Mouse (Mus musculus) hindbrain, embryonic 13.5 days (tissue): ENCODE measurements around the gene Cry2. TPM values are rescaled to one million over a fixed set of nuclear protein-coding genes. Genes with fewer than 3 reads are reported as not detected.

Experiments used
- ATAC-seq: fragments of 200-750 bp; cut with Nextera tagmentation; 2 replicates; pipeline ENCODE4 v1.8.0; 2017; ENCODE audit warnings: moderate TSS enrichment; ENCODE audit not compliant: low FRiP score
- H3K27ac ChIP-seq: fragments of 300-500 bp; sonication (generic); 2 replicates; pipeline ENCODE4 v1.5.1; 2015; ENCODE audit warnings: inconsistent platforms, mild to moderate bottlenecking, moderate library complexity
- H3K27me3 ChIP-seq: fragments of 300-500 bp; sonication (generic); 2 replicates; pipeline ENCODE4 v1.6.1; 2015; ENCODE audit warnings: mild to moderate bottlenecking, inconsistent platforms
- H3K36me3 ChIP-seq: fragments of 300-500 bp; sonication (generic); 2 replicates; pipeline ENCODE4 v1.6.1; 2015; ENCODE audit warnings: mild to moderate bottlenecking, inconsistent platforms
- H3K4me1 ChIP-seq: fragments of 300-500 bp; sonication (generic); replicated peaks from 2 replicates; pipeline ENCODE4 v1.6.1; 2015; ENCODE audit warnings: inconsistent platforms
- H3K4me2 ChIP-seq: fragments of 300-500 bp; sonication (generic); 2 replicates; pipeline ENCODE4 v1.6.1; 2015; ENCODE audit warnings: inconsistent platforms, mild to moderate bottlenecking, moderate library complexity
- H3K4me3 ChIP-seq: fragments of 300-500 bp; sonication (generic); 2 replicates; pipeline ENCODE4 v1.5.1; 2015; ENCODE audit warnings: mild to moderate bottlenecking, inconsistent platforms
- H3K9ac ChIP-seq: fragments of 300-500 bp; sonication (generic); 2 replicates; pipeline ENCODE4 v1.6.1; 2015; ENCODE audit warnings: mild to moderate bottlenecking, inconsistent platforms
- H3K9me3 ChIP-seq: fragments of 300-500 bp; sonication (generic); 2 replicates; pipeline ENCODE4 v1.6.1; 2016; ENCODE audit warnings: inconsistent platforms
- WGBS: fragments of 180-500 bp; shearing (Covaris S2); methylation state at CpG from one replicate; pipeline ENCODE4 v1.1.7; 2015; 5-methylcytosine and 5-hydroxymethylcytosine counted together
- polyA plus RNA-seq: library from polyadenylated mRNA; unstranded; fragments of >200 nt; fragmentation: Nextera tagmentation; extraction: Ambion mirVana; gene quantifications from 2 replicates; pipeline ENCODE4 v1.2.1, GENCODE M21; 2015

Gene Cry2
- polyA plus RNA-seq, 1 experiment from 2014 or later = 36.8 TPM

DNA sequence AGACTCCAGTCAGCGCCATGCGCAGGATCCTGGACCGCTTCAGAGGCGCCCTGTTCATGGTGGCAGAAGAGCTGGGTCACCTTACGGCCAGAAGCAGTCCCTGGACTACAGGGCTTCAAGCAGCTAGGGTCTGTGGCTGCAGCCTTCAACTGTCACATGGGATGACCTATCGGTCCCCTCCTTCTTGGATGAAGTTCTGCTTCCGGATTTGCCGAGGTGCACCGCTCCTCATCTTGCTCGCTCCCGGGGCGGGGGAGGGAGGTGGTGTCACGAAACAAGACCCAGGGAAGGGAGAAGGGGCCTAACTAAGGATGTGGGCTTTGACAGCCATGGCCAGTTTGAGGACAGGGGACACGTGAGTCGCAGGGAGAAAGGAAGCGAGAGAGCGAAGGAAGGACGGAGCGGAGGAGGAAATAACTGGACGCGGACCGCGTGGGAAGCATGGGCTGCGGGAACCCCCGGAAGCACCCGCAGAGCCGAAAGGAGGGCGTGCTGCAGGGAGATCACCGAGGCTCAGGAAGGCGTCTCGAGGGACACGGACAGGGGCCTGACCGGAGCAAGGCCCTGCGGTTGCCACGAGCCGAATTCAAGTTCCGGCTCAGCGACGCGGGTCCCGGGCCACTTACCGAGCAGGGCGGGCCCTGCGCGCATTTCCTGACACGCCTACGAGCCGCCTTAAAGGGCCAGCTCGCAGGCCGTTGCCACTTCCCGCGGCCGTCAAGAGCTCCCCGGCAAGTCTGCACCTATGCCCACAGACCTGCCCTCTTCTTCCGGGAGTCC is 25.5 kb upstream of the Cry2 start:
- Histone ChIP-seq H3K4me2 (peak overlapping the region; percentile 96), H3K27ac (peak overlapping the region; percentile 74), H3K9me3 (no peaks in the 10 kb centered on the region), H3K27me3 (peaks cover 29% of the 10 kb centered on the region), H3K4me1 (peaks cover 50% of the 10 kb centered on the region), H3K36me3 (peaks cover 5% of the 10 kb centered on the region), H3K4me3 (peak overlapping the region; percentile 67), H3K9ac (peak overlapping the region; percentile 80)
- WGBS = under 1% methylated on average over 52 of the region's 55 CpGs
- peak; percentile 88 for ATAC-seq

DNA sequence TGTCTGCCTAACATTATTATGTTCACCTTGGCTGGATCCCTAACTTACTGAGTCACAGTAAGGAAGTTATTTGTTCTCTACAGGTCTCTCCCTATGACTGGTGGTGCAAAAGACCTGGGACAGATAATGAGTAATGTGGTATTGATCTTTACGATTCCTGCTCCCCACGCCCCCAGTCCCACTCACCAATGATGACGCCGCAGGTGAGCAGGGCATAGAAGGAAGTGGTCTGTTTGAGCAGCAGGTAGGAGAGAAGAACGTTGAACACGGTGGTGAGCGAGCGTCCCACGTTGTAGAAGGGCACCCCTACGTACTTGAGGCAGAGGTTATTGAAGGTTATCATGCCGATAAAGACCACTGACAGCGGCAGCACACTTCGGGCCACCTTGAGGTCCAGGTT is 24.6 kb upstream of the Cry2 start:
- 75% methylated on average over 13 of the region's 13 CpGs for WGBS
- Histone ChIP-seq H3K4me1 (peaks cover 50% of the 10 kb centered on the region), H3K36me3 (peaks cover 14% of the 10 kb centered on the region), H3K4me3 (peak overlapping the region; percentile 67), H3K27ac (no peak overlapping the region), H3K9me3 (no peaks in the 10 kb centered on the region), H3K4me2 (peak overlapping the region; percentile 96), H3K9ac (peak overlapping the region; percentile 80), H3K27me3 (peaks cover 29% of the 10 kb centered on the region)
- ATAC-seq = no peak

DNA sequence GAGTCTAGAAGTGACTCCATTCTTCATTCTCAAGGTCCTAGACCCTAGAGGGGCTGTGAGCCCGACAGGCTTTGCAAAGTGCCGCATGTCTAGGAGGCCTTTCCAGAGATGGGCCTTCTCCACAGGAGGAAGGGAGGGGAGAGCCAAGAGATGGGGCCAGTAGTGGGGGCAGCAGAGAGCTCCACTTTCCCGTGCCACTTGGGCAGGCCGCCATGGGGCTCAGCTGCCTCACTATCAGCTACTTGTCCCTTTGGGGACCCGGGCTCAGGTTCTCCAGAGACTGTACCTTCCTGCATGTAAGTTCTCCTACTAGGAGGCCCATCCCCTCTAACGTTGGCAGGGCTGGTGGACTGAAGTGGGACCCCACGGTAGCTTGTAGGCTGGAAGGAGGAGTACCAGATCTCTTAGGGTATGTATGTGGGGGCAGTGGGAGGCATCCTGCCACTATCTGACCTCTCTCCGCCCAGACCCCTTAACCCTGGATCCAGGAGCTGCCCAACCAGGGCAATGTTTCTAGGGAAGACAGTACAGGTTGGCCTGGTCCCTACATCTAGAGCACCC is 23.2 kb upstream of the Cry2 start:
- Histone ChIP-seq H3K27ac (no peak overlapping the region), H3K4me3 (0 out of 2 replicates have a peak overlapping the region, but pooled peaks have one; percentile 5), H3K36me3 (peaks cover 26% of the 10 kb centered on the region), H3K4me1 (peaks cover 50% of the 10 kb centered on the region), H3K4me2 (peak overlapping the region; percentile 96), H3K9ac (peak overlapping the region; percentile 26), H3K9me3 (no peaks in the 10 kb centered on the region), H3K27me3 (peaks cover 20% of the 10 kb centered on the region)
- 76% methylated on average over 8 of the region's 8 CpGs for WGBS
- ATAC-seq = no peak

DNA sequence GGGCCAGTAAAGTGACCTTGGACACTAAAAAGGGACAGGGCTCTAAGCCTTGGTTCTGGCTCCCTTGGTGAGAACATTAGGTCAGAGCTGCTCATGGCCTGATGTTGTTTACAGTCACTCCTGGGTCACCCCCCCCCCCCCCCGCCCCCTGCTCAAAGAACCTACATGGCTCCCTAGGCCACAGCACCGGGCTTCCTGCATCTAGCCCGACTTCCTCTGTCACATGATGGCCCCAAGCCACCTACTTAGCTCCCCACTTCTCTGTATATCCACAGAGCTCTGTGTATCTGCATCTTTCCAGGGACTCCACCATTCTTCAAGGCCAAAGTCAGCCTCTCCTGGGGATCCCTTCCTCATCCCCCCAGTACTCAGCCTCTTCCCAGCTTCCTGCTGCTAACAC is 21.9 kb upstream of the Cry2 start:
- ATAC-seq = no peak
- 33% methylated on average over 2 of the region's 3 CpGs for WGBS
- no peak overlapping the region for H3K4me2 ChIP-seq
- H3K9me3 ChIP-seq = no peaks in the 10 kb centered on the region
- H3K27ac ChIP-seq = no peak overlapping the region
- peak overlapping the region; percentile 35; the same call in 1 of the 2 replicates for H3K9ac ChIP-seq
- H3K4me3 ChIP-seq = no peak overlapping the region
- H3K27me3 ChIP-seq = peaks cover 7% of the 10 kb centered on the region
- peaks cover 50% of the 10 kb centered on the region for H3K4me1 ChIP-seq
- H3K36me3 ChIP-seq = peaks cover 26% of the 10 kb centered on the region

DNA sequence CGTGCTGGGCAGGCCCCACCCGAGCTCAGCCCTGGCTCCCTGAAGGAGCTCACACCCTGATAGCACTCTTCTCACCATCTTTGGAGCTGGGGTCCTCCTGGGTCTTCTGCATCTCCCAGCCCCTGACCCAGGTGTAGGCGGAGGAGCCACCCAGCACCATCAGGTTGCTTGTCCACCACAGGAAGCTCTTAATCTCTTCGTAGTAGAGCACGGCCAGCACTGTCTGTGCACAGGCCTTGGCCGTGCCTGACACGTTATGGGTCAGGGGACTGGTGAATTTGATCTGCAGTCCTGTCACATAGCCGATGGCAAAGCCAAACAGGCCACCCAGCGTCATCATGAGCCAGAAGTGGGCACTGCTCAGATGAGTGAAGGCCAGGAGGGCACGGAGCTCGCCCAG is 20.3 kb upstream of the Cry2 start:
- Histone ChIP-seq H3K4me1 (peaks cover 42% of the 10 kb centered on the region), H3K4me3 (no peak overlapping the region), H3K9ac (no peak overlapping the region), H3K4me2 (no peak overlapping the region), H3K27me3 (no peaks in the 10 kb centered on the region), H3K36me3 (peaks cover 26% of the 10 kb centered on the region), H3K9me3 (no peaks in the 10 kb centered on the region), H3K27ac (no peak overlapping the region)
- no peak for ATAC-seq
- 93% methylated on average over 11 of the region's 11 CpGs for WGBS

DNA sequence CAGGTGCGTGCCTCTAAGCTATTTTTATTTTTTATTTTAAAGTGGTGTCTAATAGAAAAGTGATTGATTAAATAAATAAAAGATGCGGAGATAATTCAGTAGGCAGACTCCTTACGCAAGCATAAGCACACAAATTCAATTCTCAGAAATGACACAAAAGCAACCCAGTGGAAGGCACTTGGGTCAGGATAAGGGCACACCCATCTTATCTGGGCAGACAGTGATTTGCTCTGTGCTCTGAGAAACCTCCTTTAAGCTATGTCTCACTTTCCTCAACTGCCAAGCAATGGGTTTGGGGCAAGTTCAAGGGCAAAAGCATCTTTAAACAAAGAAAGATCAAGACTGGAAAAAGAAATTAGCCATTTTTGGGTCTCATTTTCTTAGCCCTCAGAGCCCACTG is 17.3 kb upstream of the Cry2 start:
- no peak overlapping the region for H3K9ac ChIP-seq
- H3K36me3 ChIP-seq = peaks cover 26% of the 10 kb centered on the region
- no peak overlapping the region for H3K4me3 ChIP-seq
- H3K9me3 ChIP-seq = no peaks in the 10 kb centered on the region
- no peak overlapping the region for H3K27ac ChIP-seq
- H3K4me2 ChIP-seq = no peak overlapping the region
- no peak for ATAC-seq
- H3K27me3 ChIP-seq = no peaks in the 10 kb centered on the region
- peaks cover 11% of the 10 kb centered on the region for H3K4me1 ChIP-seq
- 94% methylated on average over 3 of the region's 3 CpGs for WGBS

DNA sequence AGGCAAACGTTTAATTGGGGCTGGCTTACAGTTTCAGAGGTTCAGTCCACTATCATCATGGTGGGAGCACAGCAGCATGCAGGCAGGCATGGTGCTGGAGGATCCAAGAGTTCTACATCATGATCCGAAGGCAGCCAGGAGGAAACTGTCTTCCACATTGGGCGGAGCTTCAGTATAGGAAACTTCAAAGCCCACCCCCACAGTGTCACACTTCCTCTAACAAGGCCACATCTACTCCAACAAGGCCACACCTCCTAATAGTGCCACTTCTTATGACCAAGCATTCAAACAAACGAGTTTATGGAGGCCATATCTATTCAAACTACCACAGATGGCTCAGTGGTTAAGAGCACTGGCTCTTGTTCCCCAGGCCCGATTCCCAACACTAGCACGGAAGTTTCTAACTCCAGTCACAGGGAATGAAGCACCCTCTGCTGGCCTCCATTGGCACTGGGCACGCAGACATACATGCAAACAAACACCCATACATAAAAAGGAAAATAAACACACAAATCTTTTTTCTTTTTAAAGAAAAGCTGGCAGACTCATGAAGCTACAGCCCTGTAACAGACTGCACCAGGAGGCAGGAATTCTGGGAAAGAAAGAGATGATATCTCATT is 13.4 kb upstream of the Cry2 start:
- peaks cover under 1% of the 10 kb centered on the region; the same call in 1 of the 2 replicates for H3K36me3 ChIP-seq
- peaks cover 5% of the 10 kb centered on the region; the same call in 1 of the 2 replicates for H3K4me1 ChIP-seq
- H3K4me3 ChIP-seq = no peak overlapping the region
- no peak for ATAC-seq
- no peaks in the 10 kb centered on the region for H3K9me3 ChIP-seq
- H3K4me2 ChIP-seq = no peak overlapping the region
- H3K27me3 ChIP-seq = no peaks in the 10 kb centered on the region
- no peak overlapping the region for H3K9ac ChIP-seq
- H3K27ac ChIP-seq = no peak overlapping the region
- 72% methylated on average over 7 of the region's 7 CpGs for WGBS

DNA sequence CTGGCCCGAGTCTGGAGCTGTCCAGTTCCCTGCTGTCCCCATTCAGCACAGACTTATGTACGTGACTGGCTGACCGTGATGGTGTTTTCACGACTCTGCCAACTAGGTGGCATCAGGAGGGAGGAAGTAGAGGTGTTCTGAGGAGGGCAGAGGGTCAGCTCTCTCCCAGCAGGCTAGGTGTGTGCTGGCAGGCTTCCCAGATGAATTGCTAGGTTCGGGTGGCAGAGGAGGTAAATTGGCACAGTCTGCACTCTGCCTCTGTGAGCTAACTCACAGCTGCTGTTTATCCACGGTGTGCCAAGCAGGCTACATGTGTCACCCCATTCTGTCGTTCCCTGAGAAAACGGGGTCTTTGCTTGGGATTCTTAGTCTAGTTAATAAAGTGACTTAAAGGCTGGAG is 12.8 kb upstream of the Cry2 start:
- H3K4me3 ChIP-seq = no peak overlapping the region
- no peaks in the 10 kb centered on the region for H3K36me3 ChIP-seq
- H3K27me3 ChIP-seq = no peaks in the 10 kb centered on the region
- H3K27ac ChIP-seq = no peak overlapping the region
- no peak for ATAC-seq
- no peak overlapping the region for H3K9ac ChIP-seq
- peaks cover 7% of the 10 kb centered on the region; the same call in 1 of the 2 replicates for H3K4me1 ChIP-seq
- 79% methylated on average over 8 of the region's 8 CpGs for WGBS
- H3K4me2 ChIP-seq = no peak overlapping the region
- no peaks in the 10 kb centered on the region for H3K9me3 ChIP-seq

DNA sequence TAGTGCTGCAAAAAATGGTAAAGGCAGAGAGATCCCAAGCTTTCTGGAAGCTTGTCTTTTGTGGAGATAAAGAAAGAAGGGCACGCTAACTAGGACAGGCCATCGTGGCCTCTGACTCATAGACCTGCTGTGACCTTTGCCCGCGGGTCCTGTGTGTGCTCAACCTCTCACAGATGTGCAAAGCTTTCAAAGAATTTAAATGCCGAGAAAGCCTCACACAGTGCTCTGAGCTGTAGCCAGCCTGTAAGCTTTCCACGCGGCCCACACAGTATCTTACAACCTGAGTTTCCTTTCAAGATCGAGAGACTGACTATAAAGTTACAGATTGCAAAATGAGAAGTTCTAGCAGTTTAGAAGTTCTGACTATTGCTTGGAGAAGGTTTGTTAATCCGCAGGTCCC is 12.0 kb upstream of the Cry2 start:
- no peaks in the 10 kb centered on the region for H3K36me3 ChIP-seq
- H3K9ac ChIP-seq = no peak overlapping the region
- H3K4me2 ChIP-seq = no peak overlapping the region
- ATAC-seq = no peak
- H3K9me3 ChIP-seq = no peaks in the 10 kb centered on the region
- H3K4me1 ChIP-seq = peaks cover 7% of the 10 kb centered on the region; the same call in 1 of the 2 replicates
- H3K4me3 ChIP-seq = no peak overlapping the region
- no peaks in the 10 kb centered on the region for H3K27me3 ChIP-seq
- no peak overlapping the region for H3K27ac ChIP-seq
- 48% methylated on average over 9 of the region's 9 CpGs for WGBS

DNA sequence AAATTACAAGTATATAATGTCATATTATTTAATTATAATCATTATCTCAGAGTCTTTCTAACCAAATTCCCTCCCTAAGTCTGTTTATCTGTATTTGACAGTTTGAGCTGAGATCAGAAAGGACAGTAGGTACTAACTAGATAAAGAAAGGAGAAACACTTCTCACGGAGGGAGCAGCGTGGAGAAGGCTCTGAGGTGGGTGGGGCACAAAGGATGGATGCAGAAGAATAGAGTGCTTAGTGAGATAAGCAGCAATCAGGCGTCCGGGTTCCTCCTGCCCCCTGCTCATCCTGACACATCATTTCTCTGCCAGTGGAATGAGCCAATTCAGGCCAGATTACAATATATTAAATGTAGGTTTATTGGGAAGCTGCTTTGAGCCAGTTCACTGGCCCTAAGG is 10.5 kb upstream of the Cry2 start:
- Histone ChIP-seq H3K9me3 (no peaks in the 10 kb centered on the region), H3K27me3 (no peaks in the 10 kb centered on the region), H3K9ac (no peak overlapping the region), H3K27ac (no peak overlapping the region), H3K4me2 (no peak overlapping the region), H3K36me3 (no peaks in the 10 kb centered on the region), H3K4me1 (peaks cover 7% of the 10 kb centered on the region; the same call in 1 of the 2 replicates), H3K4me3 (no peak overlapping the region)
- no peak for ATAC-seq
- 47% methylated on average over 4 of the region's 4 CpGs for WGBS

DNA sequence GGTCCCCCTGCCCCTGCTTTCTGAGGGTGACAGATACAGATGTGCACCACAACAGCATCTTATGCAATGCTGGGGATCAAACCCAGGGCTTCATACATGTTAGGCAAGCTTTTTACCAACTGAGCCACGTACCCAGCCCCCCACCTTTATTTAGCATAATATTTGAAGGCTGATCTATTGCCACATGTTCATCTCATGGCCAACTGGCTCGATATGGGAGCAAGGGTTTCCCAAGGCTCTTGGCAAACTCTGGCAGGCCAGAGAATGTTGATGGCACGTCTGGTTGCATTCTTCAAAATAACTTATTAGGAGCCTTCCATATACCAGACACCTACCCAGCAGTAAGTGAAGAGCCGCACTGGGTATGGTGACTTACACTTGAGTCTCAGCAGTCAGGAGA is 9.5 kb upstream of the Cry2 start:
- Histone ChIP-seq H3K27me3 (no peaks in the 10 kb centered on the region), H3K9me3 (no peaks in the 10 kb centered on the region), H3K4me2 (no peak overlapping the region), H3K36me3 (no peaks in the 10 kb centered on the region), H3K27ac (no peak overlapping the region), H3K4me1 (peaks cover 7% of the 10 kb centered on the region; the same call in 1 of the 2 replicates), H3K9ac (no peak overlapping the region), H3K4me3 (no peak overlapping the region)
- no peak for ATAC-seq
- WGBS = 80% methylated on average over 4 of the region's 4 CpGs

DNA sequence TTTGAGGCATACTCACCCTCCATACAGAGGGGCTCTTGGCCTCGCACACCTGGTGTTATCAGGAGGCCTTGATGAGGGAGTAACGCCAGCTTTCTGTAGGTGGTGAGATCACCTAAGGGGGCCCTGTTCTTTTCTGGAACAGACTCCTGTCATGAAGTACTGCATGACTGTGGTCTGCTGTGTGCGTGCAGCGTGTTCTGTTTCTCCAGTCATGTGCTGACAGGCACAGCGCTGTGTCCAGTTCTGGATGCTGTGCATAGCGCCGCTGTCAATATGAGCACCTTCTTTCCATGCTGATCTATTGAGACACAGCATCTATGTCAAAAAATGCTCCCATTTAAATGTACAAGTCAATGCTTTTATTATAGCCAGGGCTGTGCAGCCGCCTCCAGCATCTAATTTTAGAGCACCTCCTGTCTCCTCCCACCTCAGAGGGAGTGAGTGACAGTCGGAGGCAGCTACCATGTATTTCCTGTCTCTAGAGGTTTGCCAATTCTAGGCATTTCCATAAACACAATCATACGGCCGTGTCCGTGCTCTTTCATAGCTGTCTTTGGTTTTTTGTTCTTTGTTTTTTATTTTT is 8.7 kb upstream of the Cry2 start:
- Histone ChIP-seq H3K4me1 (peaks cover 10% of the 10 kb centered on the region; the same call in 1 of the 2 replicates), H3K27me3 (no peaks in the 10 kb centered on the region), H3K36me3 (no peaks in the 10 kb centered on the region), H3K9me3 (no peaks in the 10 kb centered on the region), H3K4me3 (no peak overlapping the region), H3K4me2 (no peak overlapping the region), H3K9ac (0 out of 2 replicates have a peak overlapping the region, but pooled peaks have one; percentile 20), H3K27ac (peak overlapping the region; percentile 45; the same call in 1 of the 2 replicates)
- 74% methylated on average over 12 of the region's 12 CpGs for WGBS
- no peak for ATAC-seq
